Mouse (Mus musculus) embryonic facial prominence, embryonic 13.5 days (tissue): Measurements from ENCODE around the gene Hspb11. TPM values are rescaled to one million over a fixed set of nuclear protein-coding genes. Genes with fewer than 3 reads are reported as not detected.

ENCODE experiments used
- ATAC-seq: fragments of 200-750 bp; cut with Nextera tagmentation; 2 replicates; pipeline ENCODE4 v1.8.0; 2017; ENCODE audit warnings: low read depth; ENCODE audit not compliant: insufficient number of reproducible peaks, insufficient read depth, low FRiP score, low TSS enrichment
- H3K27ac ChIP-seq: fragments of 300-500 bp; sonication (generic); 2 replicates; pipeline ENCODE4 v1.5.1; 2015; ENCODE audit warnings: moderate library complexity, mild to moderate bottlenecking, inconsistent platforms
- H3K27me3 ChIP-seq: fragments of 300-500 bp; sonication (generic); 2 replicates; pipeline ENCODE4 v1.6.1; 2015; ENCODE audit warnings: mild to moderate bottlenecking, inconsistent platforms
- H3K36me3 ChIP-seq: fragments of 300-500 bp; sonication (generic); 2 replicates; pipeline ENCODE4 v1.6.1; 2015; ENCODE audit warnings: mild to moderate bottlenecking, inconsistent platforms
- H3K4me1 ChIP-seq: fragments of 300-500 bp; sonication (generic); 2 replicates; pipeline ENCODE4 v1.6.1; 2015; ENCODE audit warnings: inconsistent platforms
- H3K4me2 ChIP-seq: fragments of 300-500 bp; sonication (generic); 2 replicates; pipeline ENCODE4 v1.6.1; 2015; ENCODE audit warnings: moderate library complexity, mild to moderate bottlenecking, inconsistent platforms
- H3K4me3 ChIP-seq: fragments of 300-500 bp; sonication (generic); 2 replicates; pipeline ENCODE4 v1.5.1; 2015; ENCODE audit warnings: mild to moderate bottlenecking, inconsistent platforms
- H3K9ac ChIP-seq: fragments of 300-500 bp; sonication (generic); 2 replicates; pipeline ENCODE4 v1.6.1; 2015; ENCODE audit warnings: mild to moderate bottlenecking, inconsistent platforms
- H3K9me3 ChIP-seq: fragments of 300-500 bp; sonication (generic); 2 replicates; pipeline ENCODE4 v1.6.1; 2016; ENCODE audit warnings: inconsistent platforms
- WGBS: fragments of 180-500 bp; shearing (Covaris S2); methylation state at CpG from one replicate; pipeline ENCODE4 v1.1.7; 2015; ENCODE audit warnings: mixed read lengths; 5-methylcytosine and 5-hydroxymethylcytosine counted together
- polyA plus RNA-seq: library from polyadenylated mRNA; unstranded; fragments of >200 nt; fragmentation: Nextera tagmentation; extraction: Ambion mirVana; gene quantifications from 2 replicates; pipeline ENCODE4 v1.2.1, GENCODE M21; 2015

The Hspb11 gene
- polyA plus RNA-seq, 1 experiment from 2014 or later: 43.3 TPM

- no peak overlapping the region for H3K9ac ChIP-seq
- H3K27me3 ChIP-seq: no peaks in the 10 kb centered on the region
- H3K36me3 ChIP-seq: peaks cover 3% of the 10 kb centered on the region
- H3K27ac ChIP-seq: no peak overlapping the region
- no peak overlapping the region for H3K4me2 ChIP-seq
- no peaks in the 10 kb centered on the region for H3K4me1 ChIP-seq
- H3K9me3 ChIP-seq: no peaks in the 10 kb centered on the region
- no peak for ATAC-seq
- H3K4me3 ChIP-seq: no peak overlapping the region
- 89% methylated on average over 2 of the region's 2 CpGs for WGBS
Observed at GRCm38 (mm10) chr4:107226313-107226712, 27.1 kb upstream of the Hspb11 start.

GRCm38 (mm10) chr4:107232219-107232618 is 21.2 kb upstream of the Hspb11 start:
- ATAC-seq: no peak
- no peak overlapping the region for H3K27ac ChIP-seq
- H3K4me3 ChIP-seq: no peak overlapping the region
- WGBS: 64% methylated on average over 3 of the region's 3 CpGs
- no peaks in the 10 kb centered on the region for H3K9me3 ChIP-seq
- H3K27me3 ChIP-seq: no peaks in the 10 kb centered on the region
- no peak overlapping the region for H3K9ac ChIP-seq
- H3K4me2 ChIP-seq: no peak overlapping the region
- H3K36me3 ChIP-seq: peaks cover 59% of the 10 kb centered on the region
- H3K4me1 ChIP-seq: no peaks in the 10 kb centered on the region

GRCm38 (mm10) chr4:107238253-107238652 is 15.1 kb upstream of the Hspb11 start:
- no peaks in the 10 kb centered on the region for H3K4me1 ChIP-seq
- peaks cover 95% of the 10 kb centered on the region for H3K36me3 ChIP-seq
- no peaks in the 10 kb centered on the region for H3K9me3 ChIP-seq
- no peak overlapping the region for H3K4me3 ChIP-seq
- ATAC-seq: no peak
- H3K27me3 ChIP-seq: no peaks in the 10 kb centered on the region
- H3K4me2 ChIP-seq: no peak overlapping the region
- no peak overlapping the region for H3K9ac ChIP-seq
- no peak overlapping the region for H3K27ac ChIP-seq
- WGBS: 94% methylated on average over 2 of the region's 2 CpGs

GRCm38 (mm10) chr4:107240196-107240595 is 13.2 kb upstream of the Hspb11 start:
- Histone ChIP-seq H3K36me3 (peaks cover 88% of the 10 kb centered on the region), H3K4me1 (peaks cover 6% of the 10 kb centered on the region), H3K4me2 (no peak overlapping the region), H3K9me3 (no peaks in the 10 kb centered on the region), H3K4me3 (no peak overlapping the region), H3K27ac (no peak overlapping the region), H3K27me3 (no peaks in the 10 kb centered on the region), H3K9ac (no peak overlapping the region)
- 95% methylated on average over 6 of the region's 6 CpGs for WGBS
- ATAC-seq: no peak

- Histone ChIP-seq H3K9me3 (no peaks in the 10 kb centered on the region), H3K4me2 (no peak overlapping the region), H3K4me1 (peaks cover 18% of the 10 kb centered on the region), H3K4me3 (no peak overlapping the region), H3K9ac (no peak overlapping the region), H3K36me3 (peaks cover 66% of the 10 kb centered on the region), H3K27me3 (no peaks in the 10 kb centered on the region), H3K27ac (0 out of 2 replicates have a peak overlapping the region, but pooled peaks have one; percentile 13)
- no peak for ATAC-seq
- WGBS: 66% methylated on average over 6 of the region's 6 CpGs
Observed at GRCm38 (mm10) chr4:107243365-107244333, 9.7 kb upstream of the Hspb11 start.

GRCm38 (mm10) chr4:107245368-107245767 is 8.0 kb upstream of the Hspb11 start:
- Histone ChIP-seq H3K27ac (peak overlapping the region; percentile 39), H3K4me3 (no peak overlapping the region), H3K36me3 (peaks cover 50% of the 10 kb centered on the region), H3K4me2 (no peak overlapping the region), H3K9me3 (no peaks in the 10 kb centered on the region), H3K27me3 (no peaks in the 10 kb centered on the region), H3K4me1 (peaks cover 32% of the 10 kb centered on the region), H3K9ac (no peak overlapping the region)
- no peak for ATAC-seq
- WGBS: 58% methylated on average over 2 of the region's 2 CpGs

- ATAC-seq: no peak
- H3K4me3 ChIP-seq: no peak overlapping the region
- no peak overlapping the region for H3K27ac ChIP-seq
- no peak overlapping the region for H3K4me2 ChIP-seq
- H3K4me1 ChIP-seq: peaks cover 36% of the 10 kb centered on the region
- H3K9me3 ChIP-seq: no peaks in the 10 kb centered on the region
- 46% methylated on average over 1 of the region's 1 CpGs for WGBS
- peaks cover 43% of the 10 kb centered on the region for H3K36me3 ChIP-seq
- H3K27me3 ChIP-seq: no peaks in the 10 kb centered on the region
- H3K9ac ChIP-seq: no peak overlapping the region
Observed at GRCm38 (mm10) chr4:107246040-107246439, 7.4 kb upstream of the Hspb11 start.

- no peak overlapping the region for H3K4me3 ChIP-seq
- H3K27me3 ChIP-seq: no peaks in the 10 kb centered on the region
- H3K27ac ChIP-seq: no peak overlapping the region
- H3K4me1 ChIP-seq: peaks cover 45% of the 10 kb centered on the region
- WGBS: 86% methylated on average over 9 of the region's 9 CpGs
- H3K9me3 ChIP-seq: no peaks in the 10 kb centered on the region
- peaks cover 32% of the 10 kb centered on the region for H3K36me3 ChIP-seq
- H3K9ac ChIP-seq: no peak overlapping the region
- no peak overlapping the region for H3K4me2 ChIP-seq
- ATAC-seq: no peak
Observed at GRCm38 (mm10) chr4:107247110-107247509, 6.3 kb upstream of the Hspb11 start.

GRCm38 (mm10) chr4:107248061-107248460 is 5.3 kb upstream of the Hspb11 start:
- WGBS: 84% methylated on average over 3 of the region's 3 CpGs
- H3K4me1 ChIP-seq: peaks cover 50% of the 10 kb centered on the region
- H3K4me2 ChIP-seq: no peak overlapping the region
- no peaks in the 10 kb centered on the region for H3K9me3 ChIP-seq
- no peaks in the 10 kb centered on the region for H3K27me3 ChIP-seq
- H3K36me3 ChIP-seq: peaks cover 24% of the 10 kb centered on the region
- no peak overlapping the region for H3K4me3 ChIP-seq
- H3K27ac ChIP-seq: no peak overlapping the region
- H3K9ac ChIP-seq: no peak overlapping the region
- no peak for ATAC-seq

- peaks cover 49% of the 10 kb centered on the region for H3K4me1 ChIP-seq
- H3K9me3 ChIP-seq: no peaks in the 10 kb centered on the region
- no peak overlapping the region for H3K9ac ChIP-seq
- no peak overlapping the region for H3K27ac ChIP-seq
- no peaks in the 10 kb centered on the region for H3K27me3 ChIP-seq
- no peak overlapping the region for H3K4me3 ChIP-seq
- ATAC-seq: no peak
- 69% methylated on average over 2 of the region's 2 CpGs for WGBS
- H3K4me2 ChIP-seq: no peak overlapping the region
- H3K36me3 ChIP-seq: peaks cover 14% of the 10 kb centered on the region
Observed at GRCm38 (mm10) chr4:107249471-107249870, 3.9 kb upstream of the Hspb11 start.

GRCm38 (mm10) chr4:107250494-107250893 is 2.9 kb upstream of the Hspb11 start:
- Histone ChIP-seq H3K36me3 (peaks cover 7% of the 10 kb centered on the region), H3K27me3 (no peaks in the 10 kb centered on the region), H3K4me1 (peaks cover 47% of the 10 kb centered on the region), H3K4me2 (no peak overlapping the region), H3K27ac (no peak overlapping the region), H3K9ac (no peak overlapping the region), H3K9me3 (no peaks in the 10 kb centered on the region), H3K4me3 (no peak overlapping the region)
- no peak for ATAC-seq
- WGBS: 18% methylated on average over 4 of the region's 4 CpGs

GRCm38 (mm10) chr4:107252522-107252921 is 871 bp upstream of the Hspb11 start:
- peaks cover 2% of the 10 kb centered on the region; the same call in 1 of the 2 replicates for H3K36me3 ChIP-seq
- peak overlapping the region; percentile 88 for H3K9ac ChIP-seq
- no peak for ATAC-seq
- WGBS: under 1% methylated on average over 11 of the region's 11 CpGs
- H3K4me3 ChIP-seq: peak overlapping the region; percentile 91
- H3K9me3 ChIP-seq: no peaks in the 10 kb centered on the region
- no peak overlapping the region for H3K27ac ChIP-seq
- H3K4me1 ChIP-seq: peaks cover 42% of the 10 kb centered on the region
- peak overlapping the region; percentile 75 for H3K4me2 ChIP-seq
- H3K27me3 ChIP-seq: no peaks in the 10 kb centered on the region
